Mouse (Mus musculus) frontal cortex, postnatal 14 days (tissue): Measurements from ENCODE around the gene Ntn5.

Source experiments
- DNase-seq, 2 experiments: peaks; one replicate each; pipeline ENCODE4 v3.0.0; 2022; ENCODE audit warnings: low spot score in 2 of 2

Ntn5 gene

GRCm38 (mm10) chr7:45725713-45726112 lies 41.9 kb downstream of the Ntn5 start, which contains the start of gene Spaca4:
TSS of gene Spaca4 (minus strand) at chr7:45725813.
- DNase-seq, result no peak

- DNase-seq, result no peak
Observed at GRCm38 (mm10) chr7:45726419-45726818, 42.6 kb downstream of the Ntn5 start.

GRCm38 (mm10) chr7:45727625-45728024 lies 43.8 kb downstream of the Ntn5 start:
- no peak for DNase-seq

GRCm38 (mm10) chr7:45730727-45731431 lies 47.1 kb downstream of the Ntn5 start:
- DNase-seq, result no peak

- no peak for DNase-seq
Observed at GRCm38 (mm10) chr7:45733477-45733876, 49.7 kb downstream of the Ntn5 start.

GRCm38 (mm10) chr7:45739162-45739763 lies 55.4 kb downstream of the Ntn5 start:
- DNase-seq, result peak in 1 of 2 experiments; percentile 68

GRCm38 (mm10) chr7:45739820-45740219 lies 56.0 kb downstream of the Ntn5 start:
- no peak for DNase-seq

GRCm38 (mm10) chr7:45741308-45741707 lies 57.5 kb downstream of the Ntn5 start:
- no peak for DNase-seq

GRCm38 (mm10) chr7:45741777-45742176 lies 58.0 kb downstream of the Ntn5 start:
- DNase-seq, result no peak

GRCm38 (mm10) chr7:45742338-45742737 lies 58.5 kb downstream of the Ntn5 start:
- peak; percentile 58 to 70 for DNase-seq
